Mouse (Mus musculus) cerebellum, adult 2 months (tissue): ENCODE results near the gene Secisbp2l. TPM values are rescaled to one million over a fixed set of nuclear protein-coding genes. Genes with fewer than 3 reads are reported as not detected.
A peak's percentile ranks its signal among the peaks of the same experiment; 100 is the strongest.

Experiments
- DNase-seq, 2 experiments: peaks; one replicate each; pipeline ENCODE4 v3.0.0; 2021
- H3K27ac ChIP-seq: fragments of 200-500 bp; 2 replicates; pipeline ENCODE4 v1.5.1; 2012; ENCODE audit warnings: low read length, control low read depth, inconsistent platforms; ENCODE audit not compliant: insufficient read depth
- H3K27me3 ChIP-seq: fragments of 200-500 bp; 2 replicates; pipeline ENCODE4 v1.6.1; 2012; ENCODE audit warnings: inconsistent platforms, mild to moderate bottlenecking, low read length, moderate library complexity; ENCODE audit not compliant: control insufficient read depth, insufficient read depth
- H3K4me1 ChIP-seq: fragments of 200-500 bp; 2 replicates; pipeline ENCODE4 v1.6.1; 2011; ENCODE audit warnings: low read length; ENCODE audit not compliant: control insufficient read depth, insufficient read depth
- H3K4me3 ChIP-seq: fragments of 200-500 bp; replicated peaks from 2 replicates; pipeline ENCODE3; 2011; ENCODE audit warnings: mild to moderate bottlenecking, low read depth, low read length, control low read depth; ENCODE audit not compliant: insufficient read depth
- CTCF ChIP-seq: fragments of 200-500 bp; IDR thresholded peaks from 2 replicates; pipeline ENCODE4 v1.5.1; 2011; ENCODE audit warnings: low read depth, mild to moderate bottlenecking, control low read depth, low read length, moderate library complexity, borderline replicate concordance; ENCODE audit not compliant: insufficient read depth
- POLR2A ChIP-seq: fragments of 200-500 bp; IDR thresholded peaks from 2 replicates; pipeline ENCODE4 v1.6.1; 2011; ENCODE audit warnings: low read length, control low read depth, borderline replicate concordance; ENCODE audit not compliant: insufficient read depth
- WGBS: fragments of 180-500 bp; shearing (Covaris S2); methylation state at CpG from one replicate; pipeline ENCODE4 v1.1.7; 2018; 5-methylcytosine and 5-hydroxymethylcytosine counted together
- polyA plus RNA-seq: library from polyadenylated mRNA; depleted of rRNA; stranded (reverse); fragments of >200 nt; gene quantifications from 2 replicates; pipeline ENCODE4 v1.2.3, GENCODE M21; 2012; rRNA removed

Secisbp2l gene
- 36.8 and 37.7 TPM in 2 replicates for polyA plus RNA-seq

GRCm38 (mm10) chr2:125782719-125783109, at the start of gene Secisbp2l:
Secisbp2l (minus strand) TSS chr2:125782870.
- peak; percentile 65; the same call in 1 of the 2 replicates for TF ChIP-seq POLR2A
- TF ChIP-seq CTCF = no peak
- Histone ChIP-seq H3K27ac (peak within 1 kb of the TSS; percentile 58), H3K4me1 (peaks cover 5% of the 10 kb centered on the region), H3K27me3 (no peaks in the 10 kb centered on the region), H3K4me3 (peak within 1 kb of the TSS; percentile 74)
- DNase-seq = peak; percentile 96 to 98
- under 1% methylated on average over 25 of the region's 28 CpGs for WGBS

GRCm38 (mm10) chr2:125829924-125830323, 47.3 kb upstream of the Secisbp2l start:
- no peak overlapping the region for H3K27ac ChIP-seq

GRCm38 (mm10) chr2:125827898-125828297, 45.2 kb upstream of the Secisbp2l start:
- H3K4me3 ChIP-seq = no peak overlapping the region
- H3K27me3 ChIP-seq = no peaks in the 10 kb centered on the region
- H3K4me1 ChIP-seq = no peaks in the 10 kb centered on the region
- no peak for DNase-seq
- TF ChIP-seq POLR2A (no peak), CTCF (no peak)
- 91% methylated on average over 4 of the region's 4 CpGs for WGBS
- no peak overlapping the region for H3K27ac ChIP-seq

More at GRCm38 (mm10) chr2:125829924-125830323, 47.3 kb upstream of the Secisbp2l start:
- no peak for DNase-seq
- H3K27me3 ChIP-seq = no peaks in the 10 kb centered on the region
- TF ChIP-seq POLR2A = no peak
- no peak for TF ChIP-seq CTCF
- WGBS = 85% methylated on average over 2 of the region's 2 CpGs
- H3K4me3 ChIP-seq = no peak overlapping the region
- no peaks in the 10 kb centered on the region for H3K4me1 ChIP-seq

- DNase-seq = peak in 1 of 2 experiments; percentile 12
- Histone ChIP-seq H3K27ac (no peak overlapping the region), H3K4me1 (no peaks in the 10 kb centered on the region), H3K27me3 (no peaks in the 10 kb centered on the region), H3K4me3 (no peak overlapping the region)
- 26% methylated on average over 4 of the region's 4 CpGs for WGBS
- TF ChIP-seq CTCF (no peak), POLR2A (no peak)
Measured at GRCm38 (mm10) chr2:125826201-125826600, 43.5 kb upstream of the Secisbp2l start.

GRCm38 (mm10) chr2:125820397-125820796, 37.7 kb upstream of the Secisbp2l start:
- H3K4me1 ChIP-seq = no peaks in the 10 kb centered on the region
- TF ChIP-seq CTCF (no peak), POLR2A (no peak)
- 86% methylated on average over 4 of the region's 4 CpGs for WGBS
- H3K27me3 ChIP-seq = no peaks in the 10 kb centered on the region
- H3K4me3 ChIP-seq = no peak overlapping the region
- no peak for DNase-seq
- no peak overlapping the region for H3K27ac ChIP-seq

GRCm38 (mm10) chr2:125813972-125814595, 31.4 kb upstream of the Secisbp2l start:
- Histone ChIP-seq H3K27me3 (no peaks in the 10 kb centered on the region), H3K27ac (no peak overlapping the region), H3K4me3 (no peak overlapping the region), H3K4me1 (no peaks in the 10 kb centered on the region)
- TF ChIP-seq POLR2A (no peak), CTCF (no peak)
- WGBS = 80% methylated on average over 9 of the region's 9 CpGs
- no peak for DNase-seq

- TF ChIP-seq CTCF = no peak
- no peak for TF ChIP-seq POLR2A
- no peaks in the 10 kb centered on the region for H3K27me3 ChIP-seq
- H3K27ac ChIP-seq = no peak overlapping the region
- no peak overlapping the region for H3K4me3 ChIP-seq
- WGBS = 82% methylated on average over 2 of the region's 2 CpGs
- no peaks in the 10 kb centered on the region for H3K4me1 ChIP-seq
- DNase-seq = no peak
Measured at GRCm38 (mm10) chr2:125811332-125811731, 28.7 kb upstream of the Secisbp2l start.

- no peaks in the 10 kb centered on the region for H3K4me1 ChIP-seq
- H3K27me3 ChIP-seq = no peaks in the 10 kb centered on the region
- H3K4me3 ChIP-seq = no peak overlapping the region
- 69% methylated on average over 7 of the region's 7 CpGs for WGBS
- TF ChIP-seq POLR2A (no peak), CTCF (no peak)
- no peak overlapping the region for H3K27ac ChIP-seq
- DNase-seq = peak in 1 of 2 experiments; percentile 20
Measured at GRCm38 (mm10) chr2:125809551-125809950, 26.9 kb upstream of the Secisbp2l start.
